Mouse (Mus musculus): ENCODE results near the gene Clk3.

DNA sequence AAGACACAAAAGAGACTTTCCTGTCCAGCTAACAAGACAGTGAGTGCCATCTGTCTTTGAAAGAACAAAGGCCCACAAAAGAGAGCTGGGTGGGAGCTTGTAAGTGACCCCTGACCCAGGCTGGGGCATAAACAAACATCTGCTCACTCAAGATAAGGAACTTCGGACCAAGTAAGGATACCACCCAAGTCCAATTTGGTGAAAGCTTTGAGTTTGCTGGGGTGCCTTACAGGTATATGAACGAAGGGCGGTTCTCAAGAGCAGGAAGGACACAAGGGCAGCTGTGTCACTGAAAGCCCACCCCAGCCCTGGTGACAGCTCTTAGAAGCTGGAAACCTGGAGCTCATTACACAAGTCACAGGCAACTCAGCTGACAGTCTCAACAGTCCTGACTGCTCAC, 8.1 kb upstream of the Clk3 start:
- TF ChIP-seq CTCF (IDR thresholded peaks at IDR 0.05; ENCODE audit: low read depth) (no peak), EP300 (IDR thresholded peaks at IDR 0.05; ENCODE audit: low read depth) (0 out of 2 replicates have a peak, but pooled peaks have one; percentile 34)
